Mouse (Mus musculus): ENCODE data around the gene Slc1a2. TPM values are rescaled to one million over a fixed set of nuclear protein-coding genes. Genes with fewer than 3 reads are reported as not detected.

Slc1a2 gene
- total and polyA plus RNA-seq, 3 experiments: 1.3 to 1.6 (median 1.3) TPM

DNA sequence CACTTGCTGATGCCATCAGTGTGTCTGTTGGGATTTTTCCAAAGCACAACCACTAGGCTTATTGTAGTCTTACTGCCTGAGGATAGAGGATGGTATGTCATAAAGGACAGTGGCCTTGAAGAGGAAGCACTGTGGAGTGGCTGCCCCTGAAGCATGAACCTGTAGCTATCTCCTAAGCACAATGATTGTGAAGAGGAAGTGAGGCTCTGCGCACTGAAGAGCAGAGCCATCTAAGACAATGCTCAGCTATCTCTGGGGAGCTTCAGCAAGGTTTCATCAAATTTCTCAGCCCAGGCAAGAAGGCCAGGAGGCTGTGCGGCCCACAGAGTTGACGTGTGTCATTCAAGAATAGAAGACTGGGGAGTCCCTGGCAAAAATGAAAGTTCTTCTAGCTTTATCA, 136.6 kb downstream of the Slc1a2 start:
- in situ Hi-C loops (cut with MboI; ENCODE audit: low pct_ligation_motif_present, low pct_unique_long_range_greater_than_20kb, low sequenced_read_pairs) (no loop called here), dilution Hi-C loops (cut with MboI; ENCODE audit: extremely low pct_ligation_motif_present, extremely low pct_unique_long_range_greater_than_20kb, low sequenced_read_pairs) (no loop called here)
- H3K27ac ChIP-seq (ENCODE audit: insufficient read depth, low read depth): peak overlapping the region; percentile 61

DNA sequence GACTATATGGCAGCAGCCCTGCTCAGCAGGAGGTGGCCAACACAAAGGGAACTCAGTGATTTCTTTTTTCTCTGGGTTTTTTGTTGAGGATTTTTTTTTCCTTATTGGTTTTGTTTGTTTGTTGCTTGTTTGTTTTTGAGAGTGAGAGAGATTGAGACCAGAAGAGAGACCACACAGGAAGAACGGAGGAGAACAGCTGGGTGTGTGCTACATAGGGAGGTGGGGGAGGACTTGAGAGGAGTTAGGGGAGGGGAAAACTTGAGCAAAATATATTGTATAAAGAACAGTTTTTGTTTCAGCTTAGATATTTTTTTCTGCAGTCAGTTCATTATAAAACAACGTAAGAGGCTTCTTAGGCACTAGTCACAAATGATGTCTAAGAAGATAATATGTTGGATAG, 139.7 kb downstream of the Slc1a2 start:
- TF ChIP-seq CHD1 (IDR thresholded peaks at IDR 0.05; ENCODE audit: low read depth, low read length) (no peak), PAX5 (IDR thresholded peaks at IDR 0.05; ENCODE audit: low read length) (no peak), POLR2AphosphoS2 (IDR thresholded peaks at IDR 0.05; ENCODE audit: low read depth, low read length) (no peak), CHD2 (IDR thresholded peaks at IDR 0.05; ENCODE audit: low read length) (no peak), MEF2A (IDR thresholded peaks at IDR 0.05; ENCODE audit: borderline replicate concordance, low read depth, low read length) (no peak), UBTF (IDR thresholded peaks at IDR 0.05; ENCODE audit: low read depth, low read length) (no peak), GABPA (IDR thresholded peaks at IDR 0.05; ENCODE audit: insufficient replicate concordance, low read depth, low read length) (no peak), JUN (IDR thresholded peaks at IDR 0.05; ENCODE audit: insufficient read depth, low read depth, low read length) (no peak), JUND (conservative IDR thresholded peaks at IDR 0.05; ENCODE audit: low read depth, low read length) (no peak), RAD21 (IDR thresholded peaks at IDR 0.05; ENCODE audit: low read depth, low read length) (no peak), RCOR1 (conservative IDR thresholded peaks at IDR 0.05; ENCODE audit: low read depth, low read length) (no peak), TCF12 (IDR thresholded peaks at IDR 0.05; ENCODE audit: low read depth, low read length) (no peak), ZC3H11A (IDR thresholded peaks at IDR 0.05; ENCODE audit: low read depth, low read length) (no peak), NRF1 (IDR thresholded peaks at IDR 0.05; ENCODE audit: low read depth, low read length) (no peak), ZKSCAN1 (IDR thresholded peaks at IDR 0.05; ENCODE audit: borderline replicate concordance, low read depth, low read length) (no peak), MAX (IDR thresholded peaks at IDR 0.05; ENCODE audit: low read length) (no peak), CTCF (conservative IDR thresholded peaks at IDR 0.05 in 1 of 2, IDR thresholded peaks at IDR 0.05 in 1 of 2; ENCODE audit: low read depth in 2 of 2, low read length in 2 of 2) (no peak)
- no peaks in the 10 kb centered on the region for H3K36me3 ChIP-seq (replicated peaks in 1 of 2; ENCODE audit: control insufficient read depth in 1 of 2, insufficient read depth in 1 of 2, low read length in 1 of 2)
- H3K4me3 ChIP-seq (replicated peaks in 1 of 3; ENCODE audit: low read depth in 2 of 3, low read length in 2 of 3, poor library complexity in 1 of 3): no peak overlapping the region
- no peak overlapping the region for H3K4me2 ChIP-seq (ENCODE audit: insufficient read depth, low read depth, poor library complexity, severe bottlenecking)
- H3K4me1 ChIP-seq (ENCODE audit: control insufficient read depth in 1 of 2, insufficient read depth in 2 of 2): peaks cover 18 to 43% of the 10 kb centered on the region in 2 experiments
- no peaks in the 10 kb centered on the region for H3K9me3 ChIP-seq (replicated peaks; ENCODE audit: low read length)
- dilution Hi-C loops (cut with MboI; ENCODE audit: extremely low pct_ligation_motif_present, extremely low pct_unique_long_range_greater_than_20kb, low sequenced_read_pairs) (no loop called here), in situ Hi-C loops (cut with MboI; ENCODE audit: low pct_ligation_motif_present, low pct_unique_long_range_greater_than_20kb, low sequenced_read_pairs) (no loop called here)
- no peak overlapping the region for H3K27ac ChIP-seq (ENCODE audit: insufficient read depth, low read depth)
- H3K27me3 ChIP-seq (replicated peaks): no peaks in the 10 kb centered on the region
- no peak for DNase-seq (ENCODE audit: extremely low read depth)
- H3K9ac ChIP-seq (ENCODE audit: insufficient read depth, low read depth): no peak overlapping the region
- H3K79me2 ChIP-seq (replicated peaks; ENCODE audit: control insufficient read depth, extremely low read depth, insufficient read depth, poor library complexity, severe bottlenecking): no peaks in the 10 kb centered on the region

More for the DNA sequence above, 136.6 kb downstream of the Slc1a2 start:
- no peak overlapping the region for H3K4me3 ChIP-seq (replicated peaks in 1 of 3; ENCODE audit: low read depth in 2 of 3, low read length in 2 of 3, poor library complexity in 1 of 3)
- no peak overlapping the region for H3K4me2 ChIP-seq (ENCODE audit: insufficient read depth, low read depth, poor library complexity, severe bottlenecking)
- H3K9me3 ChIP-seq (replicated peaks; ENCODE audit: low read length): no peaks in the 10 kb centered on the region
- H3K27me3 ChIP-seq (replicated peaks): no peaks in the 10 kb centered on the region
- H3K79me2 ChIP-seq (replicated peaks; ENCODE audit: control insufficient read depth, extremely low read depth, insufficient read depth, poor library complexity, severe bottlenecking): no peaks in the 10 kb centered on the region
- H3K9ac ChIP-seq (ENCODE audit: insufficient read depth, low read depth): 0 out of 2 replicates have a peak overlapping the region, but pooled peaks have one; percentile 0
- H3K4me1 ChIP-seq (ENCODE audit: control insufficient read depth in 1 of 2, insufficient read depth in 2 of 2): peaks cover 25 to 71% of the 10 kb centered on the region in 2 experiments
- peak; percentile 85 for DNase-seq (ENCODE audit: extremely low read depth)
- TF ChIP-seq GABPA (IDR thresholded peaks at IDR 0.05; ENCODE audit: insufficient replicate concordance, low read depth, low read length): no peak
- peak; percentile 67; the same call in 1 of the 2 replicates for TF ChIP-seq EP300 (IDR thresholded peaks at IDR 0.05; ENCODE audit: low read length)
- 0 out of 2 replicates have a peak, but pooled peaks have one; percentile 53 for TF ChIP-seq MYC (IDR thresholded peaks at IDR 0.05; ENCODE audit: low read depth, low read length)
- no peak for TF ChIP-seq CHD2 (IDR thresholded peaks at IDR 0.05; ENCODE audit: low read length)
- TF ChIP-seq JUN (IDR thresholded peaks at IDR 0.05; ENCODE audit: insufficient read depth, low read depth, low read length): no peak
- TF ChIP-seq MXI1 (IDR thresholded peaks at IDR 0.05; ENCODE audit: low read depth, low read length): 0 out of 2 replicates have a peak, but pooled peaks have one; percentile 14
- no peak for TF ChIP-seq HCFC1 (IDR thresholded peaks at IDR 0.05; ENCODE audit: low read depth, low read length)
- TF ChIP-seq UBTF (IDR thresholded peaks at IDR 0.05; ENCODE audit: low read depth, low read length): no peak
- TF ChIP-seq SMC3 (IDR thresholded peaks at IDR 0.05; ENCODE audit: low read depth, low read length): no peak; the same call in 1 of the 2 replicates
- TF ChIP-seq RCOR1 (conservative IDR thresholded peaks at IDR 0.05; ENCODE audit: low read depth, low read length): no peak
- no peak for TF ChIP-seq TBP (conservative IDR thresholded peaks at IDR 0.05; ENCODE audit: low read depth, low read length)
- TF ChIP-seq ETS1 (conservative IDR thresholded peaks at IDR 0.05; ENCODE audit: low read depth, low read length): peak; percentile 71
- no peak; the same call in 1 of the 2 replicates for TF ChIP-seq IRF4 (IDR thresholded peaks at IDR 0.05; ENCODE audit: low read depth, low read length)
- no peak for TF ChIP-seq ZC3H11A (IDR thresholded peaks at IDR 0.05; ENCODE audit: low read depth, low read length)
- TF ChIP-seq POLR2A (IDR thresholded peaks at IDR 0.05; ENCODE audit: low read depth, low read length): no peak
- no peak for TF ChIP-seq NRF1 (IDR thresholded peaks at IDR 0.05; ENCODE audit: low read depth, low read length)
- TF ChIP-seq SIN3A (IDR thresholded peaks at IDR 0.05; ENCODE audit: low read length): no peak
- TF ChIP-seq MEF2A (IDR thresholded peaks at IDR 0.05; ENCODE audit: borderline replicate concordance, low read depth, low read length): peak; percentile 80; the same call in 1 of the 2 replicates
- TF ChIP-seq USF1 (IDR thresholded peaks at IDR 0.05; ENCODE audit: low read depth, low read length): no peak
- TF ChIP-seq ELF1 (IDR thresholded peaks at IDR 0.05; ENCODE audit: low read depth, low read length): peak; percentile 55
- H3K36me3 ChIP-seq (replicated peaks in 1 of 2; ENCODE audit: control insufficient read depth in 1 of 2, insufficient read depth in 1 of 2, low read length in 1 of 2): no peaks in the 10 kb centered on the region
